ENCODE assay signal across 34 mouse cellular contexts in genomic region chr6:137532758-137533157, GRCm38 (mm10).
"Had no signal": no experiment of that assay in that cellular context is flagged by ENCODE, and none has a peak within 500 bp of the region (broad histone marks: within the 10 kb centered on the region; RNA-seq: fewer than 3 reads in every experiment).

No protein-coding gene starts in this region.

- H3K27me3 ChIP-seq: heart, embryonic 12.5 days; heart, embryonic 13.5 days; heart, embryonic 15.5 days; hindbrain, embryonic 12.5 days; hindbrain, embryonic 13.5 days; hindbrain, embryonic 15.5 days; intestine, embryonic 15.5 days; kidney, embryonic 15.5 days had no signal

- ATAC-seq: hindbrain, embryonic 16.5 days; hindbrain, postnatal 0 days; inflammation-experienced regulatory T-cells, adult 6 months; intestine, embryonic 15.5 days; intestine, embryonic 16.5 days; intestine, postnatal 0 days had no signal

- H3K4me1 ChIP-seq: heart, embryonic 13.5 days; heart, embryonic 15.5 days; hindbrain, embryonic 10.5 days; hindbrain, embryonic 12.5 days; hindbrain, embryonic 13.5 days; hindbrain, embryonic 15.5 days; intestine, embryonic 15.5 days; kidney, embryonic 15.5 days had no signal

- H3K27ac ChIP-seq: heart, embryonic 10.5 days; heart, embryonic 13.5 days; heart, embryonic 15.5 days; hindbrain, embryonic 10.5 days; hindbrain, embryonic 12.5 days; hindbrain, embryonic 13.5 days; hindbrain, embryonic 14.5 days; hindbrain, embryonic 15.5 days; hindbrain, postnatal 0 days; intestine, embryonic 15.5 days; kidney, embryonic 15.5 days; kidney, postnatal 0 days; layer of hippocampus, adult 2 months had no signal

- H3K9ac ChIP-seq: heart, embryonic 12.5 days; heart, embryonic 13.5 days; heart, embryonic 15.5 days; hindbrain, embryonic 12.5 days; hindbrain, embryonic 13.5 days; hindbrain, embryonic 14.5 days; hindbrain, embryonic 15.5 days; intestine, embryonic 15.5 days; kidney, embryonic 15.5 days had no signal

- DNase-seq: heart, postnatal 10 days; heart, postnatal 14 days; heart, postnatal 36 days; kidney, adult 11 months; kidney, adult 18-20 months; kidney, adult 2 months; kidney, adult 8-10 months; kidney, adult 9 months; kidney, postnatal 10 days; kidney, postnatal 14 days; kidney, postnatal 25 days; kidney, postnatal 36 days; kidney, postnatal 4 days; layer of hippocampus, adult 9-11 months; layer of hippocampus, postnatal 36 days had no signal

- H3K4me2 ChIP-seq: heart, embryonic 11.5 days; heart, embryonic 12.5 days; heart, embryonic 13.5 days; heart, embryonic 15.5 days; hindbrain, embryonic 12.5 days; hindbrain, embryonic 13.5 days; hindbrain, embryonic 14.5 days; hindbrain, embryonic 15.5 days; intestine, embryonic 15.5 days; kidney, embryonic 15.5 days had no signal

- H3K9me3 ChIP-seq: heart, embryonic 10.5 days; heart, embryonic 13.5 days; heart, embryonic 15.5 days; hindbrain, embryonic 10.5 days; hindbrain, embryonic 12.5 days; hindbrain, embryonic 13.5 days; hindbrain, embryonic 15.5 days; intestine, embryonic 15.5 days; kidney, embryonic 15.5 days had no signal

- H3K4me3 ChIP-seq: heart, embryonic 10.5 days; heart, embryonic 12.5 days; heart, embryonic 13.5 days; heart, embryonic 15.5 days; hindbrain, embryonic 10.5 days; hindbrain, embryonic 12.5 days; hindbrain, embryonic 13.5 days; hindbrain, embryonic 15.5 days; intestine, embryonic 15.5 days; kidney, embryonic 15.5 days; layer of hippocampus, adult 2 months had no signal

- H3K36me3 ChIP-seq: heart, embryonic 15.5 days; hindbrain, embryonic 12.5 days; hindbrain, embryonic 15.5 days had no signal
